Mouse (Mus musculus) hindbrain, postnatal 0 days (tissue): ENCODE results near the gene Mettl8. TPM values are rescaled to one million over a fixed set of nuclear protein-coding genes. Genes with fewer than 3 reads are reported as not detected.

Source experiments
- ATAC-seq: fragments of 200-750 bp; cut with Nextera tagmentation; 2 replicates; pipeline ENCODE4 v1.8.0; 2017; ENCODE audit warnings: mild to moderate bottlenecking, moderate TSS enrichment, moderate library complexity
- DNase-seq: peaks from one replicate; pipeline ENCODE4 v3.0.0-alpha.2; 2015; ENCODE audit warnings: low spot score
- H3K27ac ChIP-seq: fragments of 300-500 bp; sonication (generic); 2 replicates; pipeline ENCODE4 v1.5.1; 2014; ENCODE audit warnings: mild to moderate bottlenecking
- H3K27me3 ChIP-seq: fragments of 300-500 bp; sonication (generic); 2 replicates; pipeline ENCODE4 v1.6.1; 2014; ENCODE audit warnings: low read length, mixed read lengths; ENCODE audit not compliant: insufficient read depth
- H3K36me3 ChIP-seq: fragments of 300-500 bp; sonication (generic); 2 replicates; pipeline ENCODE4 v1.6.1; 2014; ENCODE audit warnings: low read length, mixed read lengths; ENCODE audit not compliant: insufficient read depth
- H3K4me1 ChIP-seq: fragments of 300-500 bp; sonication (generic); 2 replicates; pipeline ENCODE4 v1.6.1; 2014; ENCODE audit warnings: antibody characterized with exemption, low read length, mixed read lengths; ENCODE audit not compliant: insufficient read depth
- H3K4me2 ChIP-seq: fragments of 300-500 bp; sonication (generic); 2 replicates; pipeline ENCODE4 v1.6.1; 2014; ENCODE audit warnings: low read depth, mild to moderate bottlenecking, low read length, moderate library complexity, mixed read lengths
- H3K4me3 ChIP-seq: fragments of 300-500 bp; sonication (generic); 2 replicates; pipeline ENCODE4 v1.5.1; 2014; ENCODE audit warnings: low read length
- H3K9ac ChIP-seq: fragments of 300-500 bp; sonication (generic); replicated peaks from 2 replicates; pipeline ENCODE4 v1.6.1; 2014; ENCODE audit warnings: mild to moderate bottlenecking, low read length, moderate library complexity, mixed read lengths
- H3K9me3 ChIP-seq: fragments of 300-500 bp; sonication (generic); 2 replicates; pipeline ENCODE4 v1.6.1; 2016; ENCODE audit warnings: low read length, mixed read lengths
- CTCF ChIP-seq: IDR thresholded peaks from 2 replicates; pipeline ENCODE4 v1.5.1; 2016; ENCODE audit warnings: antibody characterized with exemption, control low read depth, low read depth
- WGBS: fragments of 180-500 bp; shearing (Covaris S2); extraction: QIAGEN DNeasy Blood & Tissue Kit; methylation state at CpG from one replicate; pipeline ENCODE4 v1.1.7; 2014; 5-methylcytosine and 5-hydroxymethylcytosine counted together
- polyA plus RNA-seq: library from polyadenylated mRNA; unstranded; fragments of >200 nt; fragmentation: Nextera tagmentation; extraction: Ambion mirVana; gene quantifications from 2 replicates; pipeline ENCODE4 v1.2.1, GENCODE M21; 2015
- total RNA-seq: library from RNA; depleted of rRNA; stranded (reverse); fragments of >200 nt; gene quantifications from 2 replicates; pipeline ENCODE4 v1.2.3, GENCODE M21; 2014

The Mettl8 gene
- total and polyA plus RNA-seq, 2 experiments from 2014 or later, result 7.9 to 8.1 TPM

GRCm38 (mm10) chr2:70961086-70961941 lies 94.1 kb downstream of the Mettl8 start:
- H3K27ac ChIP-seq, result no peak overlapping the region
- no peak overlapping the region for H3K9ac ChIP-seq
- ATAC-seq (no peak), DNase-seq (no peak)
- H3K4me1 ChIP-seq, result no peaks in the 10 kb centered on the region
- 72% methylated on average over 6 of the region's 6 CpGs for WGBS
- H3K4me2 ChIP-seq, result no peak overlapping the region
- no peaks in the 10 kb centered on the region for H3K36me3 ChIP-seq
- H3K9me3 ChIP-seq, result no peaks in the 10 kb centered on the region
- H3K27me3 ChIP-seq, result no peaks in the 10 kb centered on the region
- no peak overlapping the region for H3K4me3 ChIP-seq
- TF ChIP-seq CTCF, result no peak

- DNase-seq, result no peak
- no peak for TF ChIP-seq CTCF
These were observed 95.3 kb downstream of the Mettl8 start for GRCm38 (mm10) chr2:70960090-70960489.

GRCm38 (mm10) chr2:70959337-70959736 lies 96.0 kb downstream of the Mettl8 start:
- no peak overlapping the region for H3K27ac ChIP-seq
- no peaks in the 10 kb centered on the region for H3K4me1 ChIP-seq
- H3K4me3 ChIP-seq, result no peak overlapping the region
- 56% methylated on average over 7 of the region's 7 CpGs for WGBS
- H3K9me3 ChIP-seq, result no peaks in the 10 kb centered on the region
- H3K27me3 ChIP-seq, result no peaks in the 10 kb centered on the region
- no peak overlapping the region for H3K9ac ChIP-seq
- ATAC-seq (no peak), DNase-seq (no peak)
- no peaks in the 10 kb centered on the region for H3K36me3 ChIP-seq
- H3K4me2 ChIP-seq, result no peak overlapping the region
- TF ChIP-seq CTCF, result no peak

More at GRCm38 (mm10) chr2:70960090-70960489, 95.3 kb downstream of the Mettl8 start:
- Histone ChIP-seq H3K4me2 (no peak overlapping the region), H3K9ac (no peak overlapping the region), H3K9me3 (no peaks in the 10 kb centered on the region), H3K4me1 (no peaks in the 10 kb centered on the region), H3K4me3 (no peak overlapping the region), H3K27me3 (no peaks in the 10 kb centered on the region), H3K36me3 (no peaks in the 10 kb centered on the region), H3K27ac (no peak overlapping the region)
- 58% methylated on average over 6 of the region's 6 CpGs for WGBS
- peak; percentile 49; the same call in 1 of the 2 replicates for ATAC-seq

- H3K27me3 ChIP-seq, result no peaks in the 10 kb centered on the region
- no peak overlapping the region for H3K4me2 ChIP-seq
- TF ChIP-seq CTCF, result no peak
- H3K27ac ChIP-seq, result no peak overlapping the region
- H3K9ac ChIP-seq, result no peak overlapping the region
- no peak for ATAC-seq
- no peaks in the 10 kb centered on the region for H3K9me3 ChIP-seq
- DNase-seq, result no peak
- H3K4me1 ChIP-seq, result no peaks in the 10 kb centered on the region
- no peak overlapping the region for H3K4me3 ChIP-seq
- H3K36me3 ChIP-seq, result no peaks in the 10 kb centered on the region
- WGBS, result 90% methylated on average over 7 of the region's 7 CpGs
These were observed 96.8 kb downstream of the Mettl8 start for GRCm38 (mm10) chr2:70958536-70958935.

- Histone ChIP-seq H3K36me3 (no peaks in the 10 kb centered on the region), H3K27me3 (no peaks in the 10 kb centered on the region), H3K27ac (no peak overlapping the region), H3K4me1 (no peaks in the 10 kb centered on the region), H3K4me3 (no peak overlapping the region), H3K9ac (no peak overlapping the region), H3K4me2 (no peak overlapping the region), H3K9me3 (no peaks in the 10 kb centered on the region)
- no peak for TF ChIP-seq CTCF
- whole genome bisulfite sequencing, result 64% methylated on average over 2 of the region's 2 CpGs
- ATAC-seq (no peak), DNase-seq (no peak)
These were observed 101.8 kb downstream of the Mettl8 start for GRCm38 (mm10) chr2:70953616-70954015.

DNA sequence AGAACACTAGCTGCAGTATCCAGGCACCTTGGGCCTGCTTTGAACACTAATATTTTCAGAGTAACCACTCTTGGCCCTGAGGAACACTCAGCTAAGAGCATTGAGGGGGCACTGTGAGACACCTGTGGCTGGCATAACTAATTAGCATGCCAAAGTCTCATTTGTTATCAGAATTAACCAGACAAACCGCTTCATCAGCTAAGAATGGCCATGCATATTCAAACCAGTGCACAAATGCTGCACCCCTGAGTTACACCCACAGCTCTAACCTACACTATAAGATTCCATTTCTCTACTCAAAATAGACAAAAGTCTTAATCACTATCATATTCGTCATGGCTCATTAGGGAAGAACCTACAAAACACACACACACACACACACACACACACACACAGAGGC lies 103.4 kb downstream of the Mettl8 start:
- DNase-seq, result no peak

More for the DNA sequence above, 103.4 kb downstream of the Mettl8 start:
- Histone ChIP-seq H3K9me3 (no peaks in the 10 kb centered on the region), H3K4me1 (no peaks in the 10 kb centered on the region), H3K9ac (no peak overlapping the region), H3K36me3 (no peaks in the 10 kb centered on the region), H3K4me3 (no peak overlapping the region), H3K4me2 (no peak overlapping the region), H3K27me3 (no peaks in the 10 kb centered on the region), H3K27ac (no peak overlapping the region)
- no peak for ATAC-seq
- no peak for TF ChIP-seq CTCF
- WGBS, result 87% methylated on average over 2 of the region's 2 CpGs
